Mouse (Mus musculus) brain, embryonic 14.5 days (tissue): ENCODE measurements around the gene Taok3. TPM values are rescaled to one million over a fixed set of nuclear protein-coding genes. Genes with fewer than 3 reads are reported as not detected.

ENCODE experiments used
- DNase-seq: peaks from one replicate; pipeline ENCODE4 v3.0.0-alpha.2; 2011; ENCODE audit warnings: low read depth
- CTCF ChIP-seq: fragments of 200-500 bp; IDR thresholded peaks from 2 replicates; pipeline ENCODE4 v1.5.1; 2012; ENCODE audit warnings: inconsistent platforms, mild to moderate bottlenecking, moderate library complexity, borderline replicate concordance; ENCODE audit not compliant: insufficient read depth, insufficient read length; ENCODE audit errors: extremely low read depth
- POLR2A ChIP-seq: fragments of 200-500 bp; IDR thresholded peaks from 2 replicates; pipeline ENCODE4 v1.6.1; 2012; ENCODE audit warnings: mild to moderate bottlenecking, inconsistent platforms, borderline replicate concordance; ENCODE audit not compliant: poor library complexity, insufficient read depth, insufficient read length, severe bottlenecking; ENCODE audit errors: extremely low read depth
- polyA plus RNA-seq: library from polyadenylated mRNA; depleted of rRNA; stranded (reverse); fragments of >200 nt; gene quantifications from 2 replicates; pipeline ENCODE4 v1.2.3, GENCODE M21; 2012

Gene Taok3
- polyA plus RNA-seq, 1 experiment, result 41.3 TPM

DNA sequence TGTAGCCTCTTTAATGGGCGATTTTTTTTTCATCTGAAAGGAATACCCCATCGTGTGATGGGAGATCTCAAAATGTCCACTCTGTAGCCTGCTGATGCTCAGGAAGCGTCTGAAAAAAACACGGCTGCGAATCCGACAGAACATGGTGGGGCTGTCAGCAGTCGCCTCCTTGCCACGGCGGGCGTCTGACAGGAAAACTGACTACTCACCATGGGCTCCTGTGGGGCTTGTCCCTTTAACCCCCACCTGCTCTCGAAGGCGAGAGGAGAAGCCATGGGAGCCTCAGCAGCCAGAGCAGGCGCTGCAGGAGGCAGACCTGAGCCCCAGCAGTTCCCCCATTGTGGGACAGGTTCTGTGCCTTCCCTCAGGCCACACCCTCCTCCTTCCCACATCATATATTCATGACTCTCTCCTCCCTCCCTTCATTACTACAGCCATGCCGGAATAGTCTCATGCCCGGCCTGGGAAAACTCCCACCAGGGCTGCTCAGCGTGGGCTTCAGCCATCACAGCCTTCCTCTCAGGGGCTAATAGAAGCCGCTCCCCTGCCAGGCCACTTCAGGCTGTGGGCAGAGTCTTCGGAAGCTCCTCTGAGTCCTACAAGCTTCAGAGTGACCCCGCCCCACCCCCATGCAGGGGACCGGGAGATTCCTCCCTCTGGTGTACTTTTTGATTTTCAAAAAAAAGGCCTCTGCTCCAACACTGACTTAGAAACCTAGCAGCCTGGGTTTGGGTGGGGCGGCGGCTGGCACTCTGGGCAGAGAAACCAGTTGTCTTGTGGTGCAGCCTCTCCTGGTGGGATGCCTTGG, 122.9 kb downstream of the Taok3 start:
- DNase-seq, result peak; percentile 72
- TF ChIP-seq POLR2A, result peak; percentile 34; the same call in 1 of the 2 replicates
- no peak for TF ChIP-seq CTCF

DNA sequence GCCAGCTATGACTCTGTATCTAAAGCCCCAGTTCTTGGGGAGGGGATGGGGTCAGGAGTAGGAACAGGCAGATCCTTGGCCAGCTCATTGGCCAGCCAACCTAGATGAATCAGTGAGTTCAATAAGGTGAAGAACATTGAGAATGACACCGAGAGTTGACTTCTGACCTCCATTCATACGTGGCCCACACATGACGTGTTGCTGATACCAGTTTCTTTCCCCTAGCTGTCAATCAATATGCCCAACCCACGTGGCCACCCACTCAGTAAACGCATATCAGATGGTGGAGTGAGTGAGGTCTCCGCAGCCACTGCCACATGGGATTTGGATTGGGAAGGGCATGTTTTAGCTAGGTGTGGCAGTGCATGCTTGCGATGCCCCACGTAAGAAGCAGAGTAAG, 125.2 kb downstream of the Taok3 start:
- DNase-seq, result no peak
- TF ChIP-seq CTCF (no peak), POLR2A (no peak)

DNA sequence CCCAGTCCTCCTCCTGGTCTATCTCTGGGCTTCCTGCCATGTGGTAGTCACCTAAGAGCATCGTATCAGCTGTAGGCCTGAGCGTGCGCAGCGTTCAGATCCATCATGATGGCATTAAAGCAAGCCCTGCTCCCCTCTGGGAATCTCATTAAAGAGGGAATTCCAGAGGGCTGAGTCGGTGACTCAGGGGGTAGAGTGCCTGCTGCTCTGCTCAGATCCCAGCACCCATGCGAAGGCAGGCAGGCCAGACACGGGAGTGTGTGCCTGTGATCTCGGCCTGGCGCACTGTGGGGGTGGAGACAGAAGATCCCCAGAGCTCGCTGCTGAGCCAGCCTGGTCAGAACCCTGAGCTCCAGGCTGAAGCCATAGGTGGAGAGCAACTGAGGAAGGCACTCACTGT, 128.4 kb downstream of the Taok3 start:
- TF ChIP-seq POLR2A (no peak), CTCF (no peak)

DNA sequence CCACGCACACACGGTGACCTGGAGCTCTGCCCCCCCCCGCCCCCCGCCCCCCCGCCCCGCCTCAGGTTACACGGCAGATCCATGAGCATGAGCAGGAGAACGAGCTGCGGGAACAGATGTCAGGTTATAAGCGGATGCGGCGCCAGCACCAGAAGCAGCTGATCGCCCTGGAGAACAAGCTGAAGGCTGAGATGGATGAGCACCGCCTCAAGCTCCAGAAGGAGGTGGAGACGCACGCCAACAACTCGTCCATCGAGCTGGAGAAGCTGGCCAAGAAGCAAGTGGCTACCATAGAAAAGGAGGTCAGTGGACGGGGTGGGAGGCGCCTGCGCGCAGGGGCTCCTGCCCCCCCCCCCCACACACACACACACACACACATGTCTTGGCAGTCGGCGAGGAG, 130.9 kb downstream of the Taok3 start:
- peak; percentile 24 for DNase-seq
- TF ChIP-seq POLR2A, result no peak
- TF ChIP-seq CTCF, result no peak

More for the DNA sequence above, 128.4 kb downstream of the Taok3 start:
- DNase-seq, result peak; percentile 1

DNA sequence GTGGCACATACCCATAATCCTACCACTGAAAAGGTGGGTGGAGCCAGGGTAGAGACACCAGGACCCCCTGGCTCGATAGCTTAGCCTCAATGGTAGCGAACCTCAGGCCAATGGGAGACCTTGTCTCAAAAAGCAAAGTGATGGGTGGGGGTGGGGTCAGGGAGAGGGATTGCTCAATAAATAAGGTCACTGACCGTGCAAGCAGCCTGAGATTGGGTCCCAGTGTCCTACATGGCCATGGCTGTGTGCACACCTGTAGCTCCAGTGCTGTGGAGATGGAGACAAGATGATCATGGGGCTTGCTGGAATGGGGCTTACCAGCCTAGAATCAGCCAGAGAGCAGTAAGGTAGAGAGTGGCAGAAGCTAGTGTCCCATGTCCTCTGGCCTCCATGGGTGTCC, 131.8 kb downstream of the Taok3 start:
- no peak for DNase-seq
- TF ChIP-seq POLR2A (no peak), CTCF (no peak)

DNA sequence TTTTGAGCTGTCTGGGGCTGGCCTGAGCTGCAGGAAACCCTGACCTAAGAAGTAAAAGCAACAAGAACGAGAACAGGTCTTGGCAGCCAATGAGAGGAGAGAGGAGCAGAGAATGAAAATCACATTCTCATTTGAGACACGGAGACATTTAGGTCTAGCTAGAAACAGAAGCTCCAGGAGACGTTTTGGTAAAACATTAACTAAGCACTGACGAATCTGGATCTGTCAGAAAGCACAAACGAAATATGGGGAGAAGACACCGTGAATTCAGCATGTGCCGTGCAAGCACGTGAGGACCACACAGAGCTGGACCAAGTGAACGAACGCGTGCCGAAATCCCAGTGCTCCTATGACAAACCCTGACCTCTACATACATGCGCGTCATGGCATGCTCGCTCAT, 138.3 kb downstream of the Taok3 start:
- DNase-seq, result no peak
- TF ChIP-seq POLR2A, result no peak
- TF ChIP-seq CTCF, result no peak

DNA sequence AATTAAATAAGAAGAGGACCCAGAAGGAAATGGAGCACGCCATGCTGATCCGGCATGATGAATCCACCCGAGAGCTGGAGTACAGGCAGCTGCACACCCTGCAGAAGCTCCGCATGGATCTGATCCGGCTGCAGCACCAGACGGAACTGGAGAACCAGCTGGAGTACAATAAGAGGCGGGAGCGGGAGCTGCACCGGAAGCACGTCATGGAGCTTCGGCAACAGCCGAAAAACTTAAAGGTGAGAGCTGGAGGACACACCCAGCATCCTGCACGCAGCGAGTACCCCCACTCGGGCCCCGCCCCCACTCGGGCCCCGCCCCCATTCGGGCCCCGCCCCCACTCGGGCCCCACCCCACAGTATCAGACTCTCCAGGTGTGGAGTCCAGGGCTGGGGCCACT, 143.6 kb downstream of the Taok3 start:
- TF ChIP-seq POLR2A (no peak), CTCF (no peak)
- no peak for DNase-seq

DNA sequence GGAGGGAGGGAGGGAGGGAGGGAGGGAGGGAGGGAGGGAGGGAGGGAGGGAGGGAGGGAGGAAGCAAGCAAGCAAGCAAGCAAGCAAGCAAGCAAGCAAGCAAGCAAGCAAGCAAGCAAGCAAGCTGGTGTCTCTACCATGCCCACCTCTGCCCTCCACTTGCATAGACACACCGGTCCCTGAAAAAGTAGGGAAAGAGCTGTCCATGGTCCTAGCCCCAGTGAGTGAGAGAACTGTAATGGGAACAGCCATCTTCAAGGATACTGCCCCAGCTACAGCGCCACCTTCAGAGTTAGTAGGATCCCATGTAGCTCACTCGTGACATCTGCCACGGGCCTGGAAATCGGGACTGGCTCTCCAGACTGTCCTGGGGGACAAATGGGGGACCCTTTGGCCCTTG, 144.8 kb downstream of the Taok3 start:
- no peak for DNase-seq
- no peak for TF ChIP-seq POLR2A
- no peak for TF ChIP-seq CTCF

DNA sequence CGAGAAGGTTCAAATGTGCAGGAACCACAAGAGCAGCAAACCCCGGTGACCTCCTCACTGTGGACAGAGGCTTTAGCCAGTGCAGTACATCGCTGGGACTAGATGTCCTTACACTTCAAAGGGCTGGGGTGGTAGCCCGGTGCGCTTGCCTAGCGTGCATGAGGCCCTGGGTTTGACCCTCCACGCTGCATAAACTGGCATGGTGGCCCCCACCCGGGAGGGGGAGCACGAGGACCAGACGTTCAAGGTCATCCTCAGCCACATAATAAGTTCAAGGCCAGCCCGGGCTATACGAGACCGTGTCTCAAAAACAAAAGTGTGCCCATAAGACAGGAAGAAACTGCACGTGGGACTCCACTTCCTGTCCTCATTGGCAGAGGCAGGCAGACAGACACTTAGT, 148.0 kb downstream of the Taok3 start:
- TF ChIP-seq CTCF (no peak), POLR2A (no peak)
- DNase-seq, result no peak

DNA sequence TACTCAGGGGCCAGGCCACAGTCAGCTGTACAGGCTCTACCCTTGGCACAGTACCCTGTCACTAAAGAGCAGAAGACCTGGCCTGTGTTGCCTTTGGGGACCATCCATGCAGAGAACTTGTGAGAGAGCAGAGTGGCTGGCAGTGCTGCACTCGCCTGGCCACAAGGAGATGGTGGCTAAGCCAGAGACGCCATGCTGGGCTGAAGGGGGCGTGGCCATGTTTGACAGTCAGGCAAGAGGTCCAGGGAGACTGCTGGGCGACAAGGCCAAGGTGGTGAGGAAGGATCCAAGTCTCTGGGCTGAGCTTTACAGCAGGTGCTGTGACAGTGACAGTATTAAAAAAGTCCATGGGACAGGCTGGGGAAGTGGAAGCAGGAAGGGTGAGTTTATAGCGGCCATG, 148.8 kb downstream of the Taok3 start:
- no peak for DNase-seq
- TF ChIP-seq POLR2A (no peak), CTCF (no peak)

DNA sequence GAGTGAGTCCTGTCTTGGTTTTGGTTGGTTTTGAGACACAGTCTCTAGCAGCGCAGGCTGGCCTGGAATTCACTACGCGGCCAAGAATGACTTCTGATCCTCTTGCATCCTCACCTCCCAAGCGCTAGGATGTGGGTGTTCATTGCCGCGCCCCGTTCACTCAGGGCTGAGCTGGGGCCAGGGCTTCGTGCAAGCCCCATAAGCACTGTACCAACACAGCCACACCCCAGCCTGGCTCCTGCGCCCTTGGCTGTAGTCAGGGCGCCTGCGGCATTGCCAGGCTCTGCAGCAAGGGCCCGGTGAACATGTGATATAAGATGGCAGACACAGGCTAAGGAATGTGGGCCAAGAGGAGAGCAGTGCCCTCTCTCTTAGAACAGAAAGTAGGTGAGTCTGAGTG, 149.5 kb downstream of the Taok3 start:
- TF ChIP-seq CTCF (no peak), POLR2A (no peak)
- no peak for DNase-seq

DNA sequence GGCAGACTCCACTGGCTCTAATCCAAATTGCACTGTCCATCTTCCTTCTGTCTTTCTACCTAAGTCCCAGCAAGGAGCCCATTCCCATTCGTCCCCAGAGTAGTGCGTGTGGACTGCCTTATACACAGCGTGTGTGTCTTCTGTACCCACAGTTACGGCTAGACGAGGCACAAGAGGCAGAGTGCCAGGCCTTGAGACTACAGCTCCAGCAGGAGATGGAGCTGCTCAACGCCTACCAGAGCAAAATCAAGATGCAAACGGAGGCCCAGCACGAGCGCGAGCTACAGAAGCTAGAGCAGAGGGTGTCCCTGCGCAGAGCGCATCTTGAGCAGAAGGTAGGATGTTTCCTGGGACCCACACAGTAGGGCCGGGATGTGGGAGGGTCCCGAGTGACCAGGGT, 152.0 kb downstream of the Taok3 start:
- TF ChIP-seq CTCF (no peak), POLR2A (no peak)
- DNase-seq, result no peak

DNA sequence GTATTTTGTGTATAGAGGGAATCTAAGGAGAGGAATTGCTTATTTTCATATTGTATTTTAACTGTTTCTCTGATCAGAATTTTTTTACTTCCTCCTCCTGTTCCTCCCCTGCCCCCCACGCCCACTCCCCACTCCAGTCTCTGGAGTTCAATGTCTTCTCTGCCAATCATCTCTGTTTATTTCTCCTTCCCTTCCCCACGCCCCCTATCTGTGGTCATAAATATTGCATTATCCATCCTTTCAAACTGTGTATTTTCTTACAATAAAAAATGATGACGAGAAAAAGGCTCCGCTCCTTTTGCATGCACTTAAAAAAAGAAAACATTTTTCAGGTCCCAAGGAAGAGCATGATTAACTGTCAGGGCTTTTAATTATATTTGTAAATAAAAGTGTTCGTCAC, 154.9 kb downstream of the Taok3 start:
- TF ChIP-seq CTCF, result no peak
- no peak for TF ChIP-seq POLR2A
- DNase-seq, result no peak

DNA sequence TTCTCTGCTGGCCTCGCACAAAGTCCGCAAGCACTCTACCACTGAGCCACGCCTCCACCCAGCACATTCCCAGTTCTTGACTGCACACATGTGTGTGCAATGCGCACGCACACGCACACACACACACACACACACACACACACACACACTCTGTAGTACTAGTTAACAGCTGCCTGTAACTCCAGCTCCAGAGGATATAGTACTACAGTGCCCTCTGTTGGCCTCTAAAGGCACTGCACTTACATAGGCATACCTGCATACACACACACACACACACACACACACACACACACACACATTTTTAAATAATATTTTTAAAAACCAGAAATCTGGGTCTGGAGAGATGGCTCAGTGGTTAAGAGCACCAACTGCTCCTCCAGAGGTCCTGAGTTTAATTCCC, 157.9 kb downstream of the Taok3 start:
- TF ChIP-seq CTCF, result peak; percentile 25; the same call in 1 of the 2 replicates
- TF ChIP-seq POLR2A, result no peak
- DNase-seq, result no peak
